Mouse (Mus musculus) megakaryocyte, embryonic 14.5 days (primary cell): ENCODE data around the gene Map4k3.

ENCODE experiments used
- FLI1 ChIP-seq: IDR thresholded peaks from 2 replicates; pipeline ENCODE4 v1.6.1; 2012; ENCODE audit warnings: low read length, inconsistent platforms, mixed read lengths
- GATA1 ChIP-seq: IDR thresholded peaks from 3 replicates; pipeline ENCODE4 v1.6.1; 2012; ENCODE audit warnings: mixed read lengths, low read length, inconsistent platforms, borderline replicate concordance

DNA sequence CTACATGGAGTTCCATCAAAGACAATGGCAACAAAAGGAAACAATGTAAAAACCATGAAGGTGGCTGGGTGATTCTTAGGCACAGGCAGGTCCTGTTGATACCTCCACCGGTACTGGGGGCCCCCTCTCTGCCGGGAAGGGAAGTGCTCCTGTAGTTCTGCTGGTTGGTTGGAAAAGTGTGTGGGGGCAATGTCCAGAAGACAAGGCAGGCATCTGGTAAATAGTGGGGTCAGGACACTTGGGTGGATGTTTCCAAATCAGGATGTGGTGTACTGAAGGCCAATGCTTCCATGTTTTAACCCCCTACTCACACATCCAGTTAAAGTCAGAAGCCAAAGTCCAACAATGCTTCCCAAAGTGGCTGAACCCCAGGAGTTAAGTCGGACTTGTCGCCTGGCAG is 168.5 kb downstream of the Map4k3 start:
- no peak for TF ChIP-seq FLI1
- TF ChIP-seq GATA1: no peak
